Mouse (Mus musculus) myocyte (in vitro differentiated cells): Measurements from ENCODE around the gene Gm49322. TPM values are rescaled to one million over a fixed set of nuclear protein-coding genes. Genes with fewer than 3 reads are reported as not detected.

ENCODE experiments used
- H3K27me3 ChIP-seq: one replicate; pipeline ENCODE4 v1.6.1; 2011; ENCODE audit not compliant: control insufficient read depth, insufficient read depth, insufficient read length
- H3K36me3 ChIP-seq: one replicate; pipeline ENCODE4 v1.6.1; 2011; ENCODE audit not compliant: control insufficient read depth, insufficient read depth
- H3K4me2 ChIP-seq: one replicate; pipeline ENCODE4 v1.6.1; 2011; ENCODE audit warnings: low read depth, control low read depth
- H3K4me3 ChIP-seq: one replicate; pipeline ENCODE4 v1.5.1; 2011; ENCODE audit warnings: mild to moderate bottlenecking, control low read depth, moderate library complexity
- H3K79me2 ChIP-seq: one replicate; pipeline ENCODE4 v1.6.1; 2011; ENCODE audit not compliant: control insufficient read depth, insufficient read depth
- H3ac ChIP-seq: one replicate; pipeline ENCODE4 v1.6.1; 2011; ENCODE audit not compliant: control insufficient read depth, insufficient read length
- CEBPB ChIP-seq: IDR thresholded peaks from 2 replicates; pipeline ENCODE4 v1.6.1; 2011; ENCODE audit warnings: mild to moderate bottlenecking, moderate library complexity; ENCODE audit not compliant: poor library complexity, insufficient read depth, severe bottlenecking
- E2F4 ChIP-seq: IDR thresholded peaks from one replicate; pipeline ENCODE4 v1.6.1; 2011; ENCODE audit warnings: mild to moderate bottlenecking, control low read depth, moderate library complexity; ENCODE audit not compliant: insufficient read depth
- MAX ChIP-seq: IDR thresholded peaks from one replicate; pipeline ENCODE4 v1.6.1; 2011; ENCODE audit warnings: low read depth, mild to moderate bottlenecking, control low read depth
- MYOD1 ChIP-seq, 3 experiments: IDR thresholded peaks; one replicate each; pipeline ENCODE4 v1.6.1; 2011; ENCODE audit warnings: control low read depth in 2 of 3, low read depth in 2 of 3, mild to moderate bottlenecking in 2 of 3, moderate library complexity in 1 of 3; ENCODE audit not compliant: insufficient read length in 2 of 3, control insufficient read depth in 1 of 3
- MYOG ChIP-seq, 3 experiments: IDR thresholded peaks; one replicate each; pipeline ENCODE4 v1.6.1; 2011; ENCODE audit warnings: control low read depth in 2 of 3, low read depth in 2 of 3, mild to moderate bottlenecking in 2 of 3; ENCODE audit not compliant: insufficient read length in 2 of 3, control insufficient read depth in 1 of 3, insufficient read depth in 1 of 3
- POLR2A ChIP-seq: IDR thresholded peaks from one replicate; pipeline ENCODE4 v1.6.1; 2011; ENCODE audit warnings: low read depth, mild to moderate bottlenecking, control low read depth, moderate library complexity; ENCODE audit not compliant: insufficient read length
- POLR2AphosphoS2 ChIP-seq: IDR thresholded peaks from one replicate; pipeline ENCODE4 v1.6.1; 2011; ENCODE audit warnings: low read depth, control low read depth; ENCODE audit not compliant: insufficient read length
- REST ChIP-seq: IDR thresholded peaks from one replicate; pipeline ENCODE4 v1.6.1; 2011; ENCODE audit warnings: mild to moderate bottlenecking, control low read depth, moderate library complexity; ENCODE audit not compliant: insufficient read depth, insufficient read length
- SRF ChIP-seq: IDR thresholded peaks from one replicate; pipeline ENCODE4 v1.6.1; 2011; ENCODE audit warnings: low read depth; ENCODE audit not compliant: control insufficient read depth, insufficient read length
- TCF12 ChIP-seq: IDR thresholded peaks from one replicate; pipeline ENCODE4 v1.6.1; 2011; ENCODE audit warnings: mild to moderate bottlenecking, control low read depth; ENCODE audit not compliant: poor library complexity, insufficient read depth, severe bottlenecking
- TCF3 ChIP-seq: IDR thresholded peaks from one replicate; pipeline ENCODE4 v1.6.1; 2011; ENCODE audit warnings: low read depth, control low read depth; ENCODE audit not compliant: insufficient read length
- USF1 ChIP-seq: IDR thresholded peaks from one replicate; pipeline ENCODE4 v1.6.1; 2011; ENCODE audit warnings: low read depth, mild to moderate bottlenecking, control low read depth, moderate library complexity
- polyA plus RNA-seq: library from polyadenylated mRNA; unstranded; fragments of >200 nt; fragmentation: generic; extraction: Trizol; gene quantifications from one replicate; pipeline ENCODE4 v1.2.1, GENCODE M21; 2012; ENCODE audit warnings: missing spikeins

Gm49322 gene
- polyA plus RNA-seq, 1 experiment: 1.0 TPM

DNA sequence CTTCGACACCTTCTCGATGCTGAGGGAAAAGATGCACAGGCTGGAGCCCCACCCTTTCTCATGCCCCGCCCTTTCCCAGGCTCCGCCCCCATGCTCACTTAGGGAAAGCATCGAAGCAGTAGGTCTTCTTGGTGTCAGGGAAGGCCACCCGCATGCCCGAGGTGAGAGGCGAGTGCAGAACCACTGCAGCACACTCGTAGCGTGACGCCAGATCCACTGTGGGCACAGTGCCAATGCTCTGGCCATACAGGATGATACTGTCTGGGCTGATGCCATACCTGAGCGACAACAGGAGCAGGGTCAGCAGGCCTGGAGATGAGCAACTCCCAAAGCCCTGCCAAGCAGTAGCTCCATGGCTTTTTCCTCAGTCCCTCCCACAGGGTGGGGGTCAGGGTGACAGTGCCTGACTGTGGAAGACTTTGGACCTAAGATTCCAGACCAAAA lies 21.8 kb upstream of the Gm49322 start:
- H3K27me3 ChIP-seq: no peaks in the 10 kb centered on the region
- no peaks in the 10 kb centered on the region for H3K36me3 ChIP-seq
- TF ChIP-seq POLR2AphosphoS2 (peak; percentile 17), CEBPB (no peak)
- no peak overlapping the region for H3ac ChIP-seq
- H3K4me2 ChIP-seq: no peak overlapping the region
- H3K79me2 ChIP-seq: peaks cover 15% of the 10 kb centered on the region
- H3K4me3 ChIP-seq: no peak overlapping the region

DNA sequence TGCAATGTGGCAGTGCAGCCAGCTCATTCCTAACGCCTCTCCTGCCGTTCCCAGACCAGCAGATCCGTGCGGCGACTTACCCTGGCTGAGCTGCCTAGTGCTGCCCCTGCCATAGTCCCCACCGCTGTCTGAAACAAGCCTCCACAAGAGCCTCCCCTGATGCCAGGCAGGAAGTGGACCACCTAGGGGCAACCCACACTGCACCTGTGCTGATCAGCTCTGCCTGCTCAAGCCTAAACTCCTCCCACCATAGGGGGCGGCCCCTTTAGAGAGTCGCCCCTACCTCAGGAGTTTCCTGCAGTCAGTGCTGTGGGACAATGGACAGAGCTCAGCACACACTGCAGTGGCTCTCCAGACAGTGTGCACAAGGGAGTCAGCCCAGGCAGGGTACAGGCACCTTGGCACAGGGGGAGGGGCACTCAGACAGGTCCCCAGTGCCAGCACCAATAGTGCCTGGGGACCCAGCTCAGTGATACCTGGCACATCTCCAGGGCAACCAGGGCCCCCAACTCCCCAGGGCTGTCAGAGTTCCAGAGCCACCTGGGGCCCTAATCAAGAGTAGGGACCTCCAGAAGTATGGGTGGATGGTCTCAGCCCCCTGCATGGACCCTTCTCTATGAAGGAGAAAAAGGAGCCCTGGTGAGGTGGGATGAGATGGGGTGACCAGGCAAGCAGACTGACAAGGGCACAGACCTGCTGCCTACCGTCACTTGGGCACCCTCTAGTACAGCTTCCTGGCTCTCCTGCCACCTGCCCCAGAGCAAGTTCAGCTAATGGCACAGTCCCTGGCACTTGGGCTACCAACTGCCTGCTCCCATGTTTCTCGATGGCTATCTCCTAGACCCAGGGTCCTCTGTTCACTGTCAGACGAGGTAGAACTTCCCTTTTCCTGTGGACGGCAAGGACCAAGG lies 20.9 kb upstream of the Gm49322 start:
- TF ChIP-seq SRF: no peak
- TF ChIP-seq E2F4: no peak
- TF ChIP-seq USF1: no peak
- no peak for TF ChIP-seq POLR2A
- TF ChIP-seq MYOD1 (IDR thresholded peaks at IDR 0.05; ENCODE audit: control insufficient read depth in 1 of 3, insufficient read length in 2 of 3, low read depth in 2 of 3): no peak
- no peak for TF ChIP-seq MAX
- TF ChIP-seq TCF12: no peak
- no peak for TF ChIP-seq TCF3
- no peak for TF ChIP-seq MYOG (IDR thresholded peaks at IDR 0.05; ENCODE audit: control insufficient read depth in 1 of 3, insufficient read depth in 1 of 3, insufficient read length in 2 of 3, low read depth in 2 of 3)
- Histone ChIP-seq H3K27me3 (no peaks in the 10 kb centered on the region), H3K79me2 (peaks cover 23% of the 10 kb centered on the region), H3K36me3 (no peaks in the 10 kb centered on the region), H3K4me3 (no peak overlapping the region), H3K4me2 (no peak overlapping the region), H3ac (no peak overlapping the region)

- no peak overlapping the region for H3K4me2 ChIP-seq
- H3K36me3 ChIP-seq: no peaks in the 10 kb centered on the region
- peaks cover 23% of the 10 kb centered on the region for H3K79me2 ChIP-seq
- TF ChIP-seq E2F4 (no peak), SRF (no peak), TCF3 (no peak), MYOD1 (IDR thresholded peaks at IDR 0.05; ENCODE audit: control insufficient read depth in 1 of 3, insufficient read length in 2 of 3, low read depth in 2 of 3) (no peak)
- H3K27me3 ChIP-seq: no peaks in the 10 kb centered on the region
- H3ac ChIP-seq: no peak overlapping the region
- no peak overlapping the region for H3K4me3 ChIP-seq
Measured at GRCm38 (mm10) chr10:80585581-80585980, 20.2 kb upstream of the Gm49322 start.

DNA sequence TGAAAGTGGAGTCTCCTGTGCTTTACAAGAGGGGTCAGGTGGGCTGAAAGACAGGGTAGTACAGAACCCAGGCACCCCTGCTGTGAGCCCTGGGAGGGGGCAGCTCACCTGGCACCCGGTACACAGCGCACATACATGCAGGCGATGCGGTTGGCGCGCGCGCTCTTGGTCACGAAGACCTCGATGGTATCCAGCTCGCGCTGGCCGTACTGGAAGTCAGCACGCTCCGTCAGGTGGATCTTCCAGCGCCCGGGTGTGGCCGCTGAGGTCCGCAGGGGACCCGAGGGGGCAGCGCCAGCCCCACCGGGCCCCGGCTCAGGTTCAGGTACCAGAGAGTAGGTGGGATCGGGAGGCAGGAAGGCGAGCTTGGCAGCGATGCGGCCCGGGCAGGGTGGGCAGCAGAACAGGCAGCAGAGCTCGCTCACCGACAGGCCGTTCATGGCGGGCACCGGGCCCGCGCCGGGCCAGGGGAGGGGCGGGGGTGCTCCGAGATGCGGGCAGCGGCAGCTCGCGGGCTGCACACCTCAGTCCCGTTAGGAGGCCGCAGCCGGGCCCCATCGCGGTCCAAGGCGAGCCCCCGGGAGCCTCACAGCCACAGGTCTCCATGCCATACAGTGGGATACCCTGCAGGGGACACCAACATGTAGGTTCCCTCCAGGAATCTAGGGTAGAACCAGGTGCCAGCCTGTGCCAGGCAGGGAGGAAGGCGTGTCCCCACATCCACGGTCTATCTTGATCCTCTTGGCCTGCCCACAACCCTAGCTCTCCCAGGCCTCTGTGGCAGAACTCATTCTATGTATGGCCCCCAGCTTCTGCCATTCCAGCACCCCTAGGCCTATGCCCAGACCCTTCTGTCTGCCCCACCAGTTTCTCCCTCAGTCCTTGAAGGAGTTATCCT lies 19.2 kb upstream of the Gm49322 start:
- no peak for TF ChIP-seq TCF3
- TF ChIP-seq MAX: no peak
- no peak for TF ChIP-seq USF1
- no peak for TF ChIP-seq POLR2A
- TF ChIP-seq MYOG (IDR thresholded peaks at IDR 0.05; ENCODE audit: control insufficient read depth in 1 of 3, insufficient read depth in 1 of 3, insufficient read length in 2 of 3, low read depth in 2 of 3): no peak
- TF ChIP-seq SRF: no peak
- TF ChIP-seq TCF12: no peak
- no peak for TF ChIP-seq MYOD1 (IDR thresholded peaks at IDR 0.05; ENCODE audit: control insufficient read depth in 1 of 3, insufficient read length in 2 of 3, low read depth in 2 of 3)
- TF ChIP-seq E2F4: no peak
- TF ChIP-seq POLR2AphosphoS2: no peak
- TF ChIP-seq REST: no peak
- TF ChIP-seq CEBPB: no peak
- H3K79me2 ChIP-seq: peaks cover 23% of the 10 kb centered on the region
- H3K36me3 ChIP-seq: no peaks in the 10 kb centered on the region
- no peak overlapping the region for H3K4me3 ChIP-seq
- H3ac ChIP-seq: no peak overlapping the region
- no peak overlapping the region for H3K4me2 ChIP-seq
- no peaks in the 10 kb centered on the region for H3K27me3 ChIP-seq

GRCm38 (mm10) chr10:80587305-80587657 lies 18.5 kb upstream of the Gm49322 start:
- no peak overlapping the region for H3K4me2 ChIP-seq
- no peaks in the 10 kb centered on the region for H3K27me3 ChIP-seq
- H3ac ChIP-seq: no peak overlapping the region
- H3K79me2 ChIP-seq: peaks cover 23% of the 10 kb centered on the region
- H3K4me3 ChIP-seq: no peak overlapping the region
- no peak for TF ChIP-seq TCF3
- TF ChIP-seq SRF: no peak
- TF ChIP-seq REST: no peak
- TF ChIP-seq POLR2AphosphoS2: no peak
- TF ChIP-seq MYOG (IDR thresholded peaks at IDR 0.05; ENCODE audit: control insufficient read depth in 1 of 3, insufficient read depth in 1 of 3, insufficient read length in 2 of 3, low read depth in 2 of 3): peak in 1 of 3 experiments; percentile 41
- TF ChIP-seq CEBPB: no peak
- TF ChIP-seq MAX: no peak
- TF ChIP-seq E2F4: no peak
- TF ChIP-seq MYOD1 (IDR thresholded peaks at IDR 0.05; ENCODE audit: control insufficient read depth in 1 of 3, insufficient read length in 2 of 3, low read depth in 2 of 3): peak in 1 of 3 experiments; percentile 7
- TF ChIP-seq USF1: no peak
- TF ChIP-seq TCF12: no peak
- TF ChIP-seq POLR2A: no peak
- no peaks in the 10 kb centered on the region for H3K36me3 ChIP-seq
